Mouse (Mus musculus) stomach, adult 2 months (tissue): ENCODE measurements around the gene Slu7. TPM values are rescaled to one million over a fixed set of nuclear protein-coding genes. Genes with fewer than 3 reads are reported as not detected.

Experiments used
- polyA plus RNA-seq: library from polyadenylated mRNA; depleted of rRNA; stranded (reverse); fragments of >200 nt; gene quantifications from 2 replicates; pipeline ENCODE4 v1.2.3, GENCODE M21; 2012; rRNA removed

The Slu7 gene
- 0.56 and 0.78 TPM in 2 replicates for polyA plus RNA-seq

DNA sequence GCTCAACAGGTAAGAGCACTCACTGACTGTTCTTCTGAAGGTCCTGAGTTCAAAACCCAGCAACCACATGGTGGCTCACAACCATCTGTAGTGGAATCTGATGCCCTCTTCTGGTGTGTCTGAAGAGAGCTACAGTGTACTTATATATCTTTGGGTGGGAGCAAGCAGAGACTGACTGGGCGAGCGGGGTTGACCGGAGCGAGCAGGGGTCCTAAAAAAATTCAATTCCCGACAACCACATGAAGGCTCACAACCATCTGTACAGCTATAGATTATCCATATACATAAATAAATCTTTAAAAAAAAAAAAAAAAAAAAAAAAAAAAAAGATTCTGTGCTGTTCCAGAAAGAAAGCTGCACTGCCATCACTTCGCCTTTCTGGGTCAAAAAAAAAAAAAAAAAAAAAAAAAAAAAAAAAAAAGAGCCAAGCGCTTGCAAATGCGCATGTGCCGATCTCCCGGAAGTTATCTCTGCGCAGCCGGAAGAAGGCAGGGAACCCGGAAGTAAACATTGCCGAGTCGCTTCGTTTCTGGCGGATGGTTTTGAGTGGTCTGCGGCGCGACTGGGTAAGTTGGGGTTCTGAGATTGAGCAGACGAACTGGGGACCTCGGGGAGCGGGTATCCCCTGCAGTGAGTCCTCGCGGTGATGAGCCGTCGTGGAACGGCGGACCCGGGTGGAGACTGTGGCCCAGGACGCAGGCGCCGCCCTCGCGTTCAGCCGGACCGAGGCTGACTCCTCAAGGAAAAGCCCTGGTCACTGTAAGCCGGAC lies at the start of gene Slu7:
Slu7 (plus strand) TSS at position 491 of the 770 bp plus-strand sequence.

DNA sequence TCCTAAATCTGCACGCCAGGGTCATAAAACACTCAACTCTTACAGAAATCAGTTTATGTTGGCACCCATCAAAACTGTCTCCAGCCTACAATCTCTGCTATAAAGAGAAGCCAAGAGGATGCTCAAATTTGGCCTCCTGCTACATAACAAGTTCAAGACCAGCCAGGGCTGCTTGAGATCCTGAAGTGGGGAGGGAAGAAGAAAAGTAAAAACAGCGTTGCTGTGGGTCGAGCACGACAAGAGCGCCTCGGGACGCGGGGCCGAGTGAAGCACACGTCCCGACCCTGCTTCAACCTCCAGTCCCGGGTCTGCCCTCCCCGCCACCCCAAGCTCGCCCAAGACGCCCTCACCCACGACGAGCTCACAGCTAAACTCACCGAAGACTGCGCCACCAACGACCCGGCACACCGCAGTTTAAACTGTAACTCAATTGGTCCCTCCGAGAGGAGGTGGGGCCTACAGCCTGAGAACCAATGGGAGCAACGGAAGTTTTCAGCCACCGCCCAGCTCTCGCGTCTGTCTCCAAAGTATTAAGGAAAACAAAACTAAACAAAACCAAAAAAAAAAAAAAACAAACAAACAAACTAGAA lies 7.6 kb upstream of the Slu7 start, which contains the start of gene Pttg1:
Pttg1 (minus strand) TSS at position 428 of the 590 bp plus-strand sequence.

DNA sequence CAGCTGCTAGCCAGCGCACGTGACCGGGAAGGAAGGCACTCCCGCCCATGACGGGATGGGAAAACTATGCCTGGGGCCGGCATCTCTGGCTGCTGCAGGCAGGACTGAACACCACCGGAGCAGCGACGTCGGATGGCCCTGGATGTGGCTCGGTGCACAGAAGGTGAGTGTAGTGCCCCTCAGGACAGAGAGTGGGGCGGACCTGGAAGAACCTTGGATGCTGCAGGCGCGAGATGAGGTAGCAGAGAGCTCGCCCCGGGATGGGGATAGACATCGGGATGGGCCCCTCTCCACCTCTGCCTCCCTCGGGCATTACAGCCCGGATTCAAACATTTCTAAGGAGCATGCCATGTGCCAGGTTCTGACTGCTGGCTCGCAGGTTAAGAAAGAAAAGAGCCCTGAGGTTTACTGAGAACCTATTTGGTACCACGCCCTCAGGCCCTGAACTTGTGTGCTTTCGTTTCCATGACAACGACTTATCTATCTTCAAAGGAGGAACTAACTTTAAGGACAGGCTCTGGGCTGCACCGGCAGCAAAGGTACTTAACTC lies 40.8 kb downstream of the Slu7 start, which contains the start of gene C1qtnf2:
C1qtnf2 (plus strand) TSS at position 52 of the 550 bp plus-strand sequence.

Other genes starting within 250 kb of the Slu7 start
- 2.7 and 5.8 TPM in 2 replicates for gene Pttg1, start 7.5 kb upstream of the Slu7 start, polyA plus RNA-seq
- gene C1qtnf2, start 40.5 kb downstream of the Slu7 start, polyA plus RNA-seq = 4.7 and 5.0 TPM in 2 replicates
- 0.71 and 0.87 TPM in 2 replicates for gene Ccnjl, start 95.0 kb downstream of the Slu7 start, polyA plus RNA-seq
- gene 4933415A04Rik, start 153.3 kb downstream of the Slu7 start, polyA plus RNA-seq = 0.03 and 0.23 TPM in 2 replicates
- not detected in 2 replicates for gene Fabp6, start 167.8 kb downstream of the Slu7 start, polyA plus RNA-seq
- gene Pwwp2a, start 248.3 kb downstream of the Slu7 start, polyA plus RNA-seq = 3.2 and 6.8 TPM in 2 replicates